Mouse (Mus musculus): Measurements from ENCODE around the gene Tmem8b. TPM values are rescaled to one million over a fixed set of nuclear protein-coding genes. Genes with fewer than 3 reads are reported as not detected.
A peak's percentile ranks its signal among the peaks of the same experiment; 100 is the strongest.

Gene Tmem8b
- polyA plus RNA-seq, 3 experiments from 2014 or later, result 0.87 to 1.0 (median 0.87) TPM

- no peak for ATAC-seq
Observed at GRCm38 (mm10) chr4:43657146-43657545, 11.6 kb upstream of the Tmem8b start.

GRCm38 (mm10) chr4:43666412-43666811 lies 2.4 kb upstream of the Tmem8b start:
- no peak for ATAC-seq

DNA sequence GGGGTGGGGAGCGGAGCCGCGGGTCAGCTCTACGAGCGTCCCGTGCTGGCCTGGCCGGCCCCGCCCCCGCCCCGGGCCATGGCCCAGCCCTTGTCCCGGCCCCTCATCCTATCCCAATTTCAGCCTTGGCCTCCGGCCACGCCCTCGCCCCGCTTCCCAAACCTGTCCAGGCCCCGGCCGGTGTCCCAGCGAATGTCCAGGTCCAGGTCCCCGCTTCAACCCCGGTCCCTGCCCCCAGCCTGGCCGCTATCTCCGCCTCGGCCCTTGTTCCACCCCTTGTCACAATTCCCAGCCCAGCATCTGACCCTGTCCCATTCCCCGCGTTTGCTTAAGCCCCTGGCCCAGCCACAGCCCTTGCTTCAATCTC lies 640 bp downstream of the Tmem8b start:
- no peak for ATAC-seq

GRCm38 (mm10) chr4:43672070-43672469 lies 3.3 kb downstream of the Tmem8b start:
- ATAC-seq, result no peak

DNA sequence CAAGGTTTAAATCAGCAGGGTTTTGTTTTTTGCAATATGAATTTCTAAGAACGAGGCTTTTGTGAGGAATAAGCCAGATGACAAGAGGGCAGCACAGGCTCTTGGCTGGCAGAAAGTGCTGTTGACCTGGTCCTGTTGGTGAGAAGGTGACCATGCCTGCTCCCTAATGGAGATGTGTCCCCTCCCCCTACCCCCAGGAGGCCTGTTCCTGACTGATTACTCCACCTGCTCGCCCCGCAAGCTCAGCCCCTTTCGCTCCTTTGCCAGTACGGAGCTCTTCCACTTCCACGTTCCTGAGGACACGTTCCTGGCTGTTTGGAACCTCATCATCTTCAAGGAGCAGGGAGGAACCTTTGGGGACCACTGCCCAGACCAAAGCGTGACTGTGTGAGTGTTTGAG lies 4.9 kb downstream of the Tmem8b start:
- no peak for ATAC-seq

GRCm38 (mm10) chr4:43674974-43675373 lies 6.2 kb downstream of the Tmem8b start:
- no peak for ATAC-seq

DNA sequence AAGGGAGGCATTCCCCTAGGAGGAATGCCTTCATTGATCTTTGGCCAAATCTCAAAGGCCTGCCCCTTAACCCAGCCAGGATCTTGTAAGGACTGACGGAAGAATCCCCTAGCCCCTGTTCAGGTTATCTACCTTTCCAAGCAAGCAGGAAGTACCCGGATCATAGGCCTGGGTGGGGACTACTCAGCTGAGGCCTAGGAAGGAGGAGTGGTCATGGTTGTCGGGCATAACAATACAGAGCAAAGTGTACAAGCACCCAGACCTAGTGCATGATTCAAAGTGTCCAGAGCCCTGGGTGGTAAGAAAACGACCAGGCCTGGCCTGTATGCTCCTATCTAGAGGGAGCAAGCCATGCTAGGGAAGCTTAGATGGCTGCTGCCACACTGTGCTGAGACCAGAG lies 6.8 kb downstream of the Tmem8b start:
- no peak for ATAC-seq

- no peak for ATAC-seq
Observed at GRCm38 (mm10) chr4:43678541-43678940, 9.8 kb downstream of the Tmem8b start.

DNA sequence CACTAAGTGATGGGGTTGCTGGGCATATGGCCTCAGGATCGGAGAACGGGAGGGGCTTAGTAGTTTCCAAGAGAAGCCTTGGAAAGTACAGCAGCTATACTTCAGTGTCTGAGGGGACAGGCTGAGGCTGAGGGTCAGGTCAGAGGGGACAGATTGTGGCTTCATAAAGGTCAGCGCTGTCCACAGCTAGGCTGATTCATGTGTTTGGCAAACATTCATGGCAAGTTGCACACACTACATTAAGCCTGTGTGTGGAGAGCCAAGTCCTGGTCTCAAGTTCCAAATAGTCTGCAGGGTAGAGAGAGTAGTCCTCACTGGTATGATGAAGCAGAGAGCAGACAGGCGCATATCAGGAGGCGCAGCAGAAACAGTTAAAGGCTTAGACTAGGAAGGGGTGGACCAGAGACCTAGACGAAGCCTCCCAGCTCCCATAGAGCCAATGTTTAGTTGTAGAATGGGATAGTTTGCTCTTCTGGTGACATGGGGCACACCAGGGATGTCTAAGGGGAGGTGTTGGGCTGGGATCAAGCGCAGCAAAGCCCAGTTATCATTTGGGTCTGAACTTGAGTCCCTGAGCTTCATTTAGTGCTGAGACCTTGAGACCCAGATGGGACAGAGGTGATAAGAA lies 10.8 kb downstream of the Tmem8b start:
- no peak for ATAC-seq

DNA sequence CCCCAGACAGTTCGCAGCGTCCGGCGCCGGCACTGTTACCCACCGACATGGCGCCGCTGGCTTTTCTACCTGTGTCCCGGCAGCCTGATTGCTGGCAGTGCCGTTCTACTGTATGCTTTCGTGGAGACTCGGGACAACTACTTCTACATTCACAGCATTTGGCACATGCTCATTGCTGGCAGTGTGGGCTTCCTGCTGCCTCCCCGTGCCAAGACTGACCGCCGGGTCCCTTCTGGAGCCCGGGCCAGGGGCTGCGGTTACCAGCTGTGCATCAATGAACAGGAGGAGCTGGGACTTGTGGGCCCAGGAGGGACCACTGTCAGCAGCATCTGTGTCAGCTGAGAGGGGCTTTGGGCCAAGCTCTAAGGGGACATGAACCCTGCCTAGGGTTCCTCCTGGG lies 21.2 kb downstream of the Tmem8b start:
- no peak for ATAC-seq

GRCm38 (mm10) chr4:43691026-43691425 lies 22.3 kb downstream of the Tmem8b start:
- ATAC-seq, result no peak

- no peak for ATAC-seq
Observed at GRCm38 (mm10) chr4:43693806-43694241, 25.1 kb downstream of the Tmem8b start.

DNA sequence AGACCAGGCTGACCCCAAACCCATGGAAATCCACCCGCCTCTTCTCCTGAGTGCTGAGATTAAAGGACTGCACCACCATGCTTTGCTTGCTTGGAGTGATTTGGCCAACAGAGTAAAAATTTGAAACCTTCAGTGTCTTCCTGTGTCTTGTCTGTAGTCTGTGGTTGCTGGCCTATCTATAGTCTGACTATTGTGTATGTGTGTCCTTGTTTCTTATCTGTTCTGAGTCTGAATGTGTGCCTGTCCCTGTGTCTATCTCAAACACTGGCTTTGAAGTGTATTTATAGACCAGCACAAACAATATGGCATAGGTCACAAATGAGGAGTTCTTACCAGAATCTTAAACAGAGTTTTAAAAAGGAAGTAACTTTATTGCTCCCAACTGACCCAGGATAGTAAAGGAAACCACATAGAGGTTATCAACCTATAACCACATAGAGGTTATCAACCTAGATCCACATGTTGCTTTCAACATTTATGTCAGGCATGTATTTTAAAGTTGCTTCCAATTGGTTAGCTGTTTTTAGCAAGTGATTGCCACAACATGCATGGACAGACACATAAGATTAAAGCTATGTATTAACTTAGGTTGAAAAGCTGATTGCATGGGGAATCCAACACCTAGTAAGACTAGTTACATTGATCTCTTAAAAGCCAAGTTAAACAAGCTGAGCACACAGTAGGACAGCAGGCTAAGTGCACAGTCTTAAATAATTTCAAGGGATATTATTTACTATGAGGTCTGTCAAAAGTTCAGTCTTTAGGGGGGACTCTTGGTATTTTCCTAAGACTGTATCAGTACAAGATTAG lies 25.9 kb downstream of the Tmem8b start:
- ATAC-seq, result no peak

GRCm38 (mm10) chr4:43695249-43695671 lies 26.5 kb downstream of the Tmem8b start:
- no peak for ATAC-seq

DNA sequence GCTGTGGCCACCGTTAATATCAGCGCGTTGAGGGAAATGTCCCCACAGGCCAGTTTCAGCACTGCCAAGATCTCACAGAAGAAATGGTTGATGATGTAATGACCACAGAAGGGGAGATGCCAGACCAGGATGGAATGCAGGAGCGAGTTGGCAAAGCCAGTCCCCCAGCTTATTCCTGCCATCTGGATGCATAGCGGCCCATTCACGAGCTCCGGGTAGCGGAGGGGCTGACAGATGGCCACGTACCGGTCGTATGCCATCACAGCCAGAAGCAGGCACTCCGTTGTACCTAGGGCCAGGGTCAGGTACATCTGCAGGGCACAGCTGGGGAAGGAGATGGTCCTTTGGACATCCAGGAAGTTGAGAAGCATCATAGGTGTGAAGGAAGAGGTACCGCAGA lies 27.8 kb downstream of the Tmem8b start:
- no peak for ATAC-seq

GRCm38 (mm10) chr4:43700707-43701106 lies 31.9 kb downstream of the Tmem8b start, which contains the start of gene Olfr70:
TSS of gene Olfr70 (minus strand) at chr4:43700807.
- no peak for ATAC-seq

DNA sequence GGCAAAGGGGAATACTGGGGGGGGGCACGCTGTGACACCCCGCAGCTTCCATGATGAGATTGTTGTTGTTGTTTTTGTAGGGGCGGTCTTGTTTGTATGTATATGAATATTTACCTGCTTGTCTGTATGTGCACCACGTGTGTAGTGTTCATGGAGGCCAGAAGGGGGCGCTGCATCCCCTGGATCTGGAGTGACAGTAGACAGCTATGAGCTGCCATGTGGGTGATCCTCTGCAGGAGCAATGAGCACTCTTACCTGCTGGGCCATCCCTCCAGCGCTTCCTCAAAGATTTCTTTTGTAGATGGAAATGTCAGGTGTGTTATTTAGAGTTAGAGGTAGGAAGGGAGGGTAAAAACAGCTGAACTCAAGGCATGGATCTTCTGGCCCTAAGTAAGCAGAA lies 34.7 kb downstream of the Tmem8b start:
- no peak for ATAC-seq

GRCm38 (mm10) chr4:43703851-43704250 lies 35.1 kb downstream of the Tmem8b start:
- no peak for ATAC-seq

- no peak for ATAC-seq
Observed at GRCm38 (mm10) chr4:43705991-43706390, 37.2 kb downstream of the Tmem8b start.

- ATAC-seq, result no peak
Observed at GRCm38 (mm10) chr4:43709869-43710268, 41.1 kb downstream of the Tmem8b start, which contains the start of gene Olfr71. TSS of gene Olfr71 (minus strand) at chr4:43710255.

- peak; percentile 38 for ATAC-seq
Observed at GRCm38 (mm10) chr4:43711821-43712220, 43.0 kb downstream of the Tmem8b start.

- ATAC-seq, result no peak
Observed at GRCm38 (mm10) chr4:43713652-43714219, 45.0 kb downstream of the Tmem8b start.

GRCm38 (mm10) chr4:43720491-43721228 lies 51.9 kb downstream of the Tmem8b start:
- no peak for ATAC-seq

Data from inflammation-experienced regulatory T-cells, adult 6 months (primary cell).